In genomic region chr16:94890056-94890455, GRCm38 (mm10) we compare ENCODE assay signal across 12 mouse cellular contexts.
DNase-seq lines count a peak whose midpoint lies in the region; ATAC-seq and TF ChIP-seq lines count a peak whose summit lies in the region.
"Had no signal": no experiment of that assay in that cellular context is flagged by ENCODE, and none has a peak within 500 bp of the region (broad histone marks: within the 10 kb centered on the region; RNA-seq: fewer than 3 reads in every experiment).

No protein-coding gene starts in this region.

- no peak for DNase-seq in frontal cortex, postnatal 25 days (ENCODE audit: low spot score in 2 of 2)
- DNase-seq in lung, embryonic 14.5 days, result peak; percentile 11
- DNase-seq in lung, postnatal 10 days, result no peak
- DNase-seq in brain, adult 2 months (ENCODE audit: low read depth, low spot score), result peak; percentile 90
- DNase-seq in kidney, adult 8-10 months, result peak; percentile 4 to 16
- DNase-seq in thymus, postnatal 25 days, result no peak
- DNase-seq in B cell, adult 2 months, result no peak

- no peak overlapping the region for H3K27ac ChIP-seq in lung, embryonic 14.5 days (ENCODE audit: low read depth)
- H3K27ac ChIP-seq: heart, embryonic 15.5 days; limb, embryonic 12.5 days; stomach, embryonic 15.5 days had no signal

- H3K4me1 ChIP-seq in lung, embryonic 14.5 days (ENCODE audit: insufficient read depth), result no peaks in the 10 kb centered on the region
- H3K4me1 ChIP-seq: stomach, embryonic 15.5 days had no signal

- H3K27me3 ChIP-seq in lung, embryonic 14.5 days (ENCODE audit: insufficient read depth, low read length), result no peaks in the 10 kb centered on the region
- H3K27me3 ChIP-seq: heart, embryonic 15.5 days; limb, embryonic 12.5 days; Patski; stomach, embryonic 15.5 days had no signal

- H3K4me2 ChIP-seq in lung, embryonic 14.5 days, result no peak overlapping the region
- H3K4me2 ChIP-seq: heart, embryonic 15.5 days; limb, embryonic 12.5 days; stomach, embryonic 15.5 days had no signal

- ATAC-seq in frontal cortex, adult (ENCODE audit: low TSS enrichment), result peak; percentile 29; the same call in 1 of the 2 replicates
- ATAC-seq in lung, embryonic 14.5 days (ENCODE audit: insufficient read depth), result no peak
- ATAC-seq: Patski had no signal

- H3K9ac ChIP-seq in lung, embryonic 14.5 days, result no peak overlapping the region
- H3K9ac ChIP-seq: heart, embryonic 15.5 days; limb, embryonic 12.5 days; stomach, embryonic 15.5 days had no signal

- 36% methylated on average over 2 of the region's 2 CpGs for WGBS in lung, embryonic 14.5 days

- H3K9me3 ChIP-seq in lung, embryonic 14.5 days (ENCODE audit: low read depth, low read length), result no peaks in the 10 kb centered on the region
- H3K9me3 ChIP-seq: heart, embryonic 15.5 days; limb, embryonic 12.5 days; stomach, embryonic 15.5 days had no signal

- no peak overlapping the region for H3K4me3 ChIP-seq in lung, embryonic 14.5 days (ENCODE audit: low read depth, low read length)
- H3K4me3 ChIP-seq: heart, embryonic 15.5 days; limb, embryonic 12.5 days; stomach, embryonic 15.5 days had no signal

- no peak for TF ChIP-seq CTCF in lung, embryonic 14.5 days (IDR thresholded peaks at IDR 0.05; ENCODE audit: low read depth)

- no peaks in the 10 kb centered on the region for H3K36me3 ChIP-seq in lung, embryonic 14.5 days (ENCODE audit: insufficient read depth)
- H3K36me3 ChIP-seq: heart, embryonic 15.5 days; limb, embryonic 12.5 days; stomach, embryonic 15.5 days had no signal

Comparison
In these comparisons a context has a peak if more than half of its experiments do, and no peak if none do; other contexts are left out.
1. DNase-seq: peak in lung, embryonic 14.5 days (single experiment), brain, adult 2 months (single experiment) and kidney, adult 8-10 months (2 of 2); none in frontal cortex, postnatal 25 days (0 of 2), lung, postnatal 10 days (single experiment), thymus, postnatal 25 days (single experiment) and B cell, adult 2 months (0 of 2).